Mouse (Mus musculus) limb, embryonic 11.5 days (tissue): ENCODE measurements around the gene Ywhab. TPM values are rescaled to one million over a fixed set of nuclear protein-coding genes. Genes with fewer than 3 reads are reported as not detected.

Experiments used
- ATAC-seq: fragments of 200-750 bp; cut with Nextera tagmentation; 2 replicates; pipeline ENCODE4 v1.8.0; 2017; ENCODE audit warnings: low read depth; ENCODE audit not compliant: insufficient number of reproducible peaks, low FRiP score, low TSS enrichment
- DNase-seq: peaks from one replicate; pipeline ENCODE4 v3.0.0-alpha.2; 2015; ENCODE audit warnings: low spot score
- H3K27ac ChIP-seq: fragments of 300-500 bp; sonication (generic); replicated peaks from 2 replicates; pipeline ENCODE4 v1.5.1; 2014; ENCODE audit warnings: low read depth, mild to moderate bottlenecking, low read length
- H3K27me3 ChIP-seq: fragments of 300-500 bp; sonication (generic); 2 replicates; pipeline ENCODE4 v1.6.1; 2014; ENCODE audit warnings: mild to moderate bottlenecking, low read length, mixed read lengths; ENCODE audit not compliant: control insufficient read depth, insufficient read depth
- H3K36me3 ChIP-seq: fragments of 300-500 bp; sonication (generic); 2 replicates; pipeline ENCODE4 v1.6.1; 2014; ENCODE audit warnings: mild to moderate bottlenecking, low read length, moderate library complexity, mixed read lengths; ENCODE audit not compliant: control insufficient read depth, insufficient read depth
- H3K4me1 ChIP-seq: fragments of 300-500 bp; sonication (generic); 2 replicates; pipeline ENCODE4 v1.6.1; 2014; ENCODE audit warnings: low read length, mixed read lengths; ENCODE audit not compliant: control insufficient read depth, insufficient read depth
- H3K4me2 ChIP-seq: fragments of 300-500 bp; sonication (generic); 2 replicates; pipeline ENCODE4 v1.6.1; 2014; ENCODE audit warnings: low read depth, mild to moderate bottlenecking, moderate library complexity; ENCODE audit not compliant: severe bottlenecking
- H3K4me3 ChIP-seq: fragments of 300-500 bp; sonication (generic); 2 replicates; pipeline ENCODE4 v1.5.1; 2014; ENCODE audit warnings: low read depth, low read length
- H3K9ac ChIP-seq: fragments of 300-500 bp; sonication (generic); 2 replicates; pipeline ENCODE4 v1.6.1; 2014; ENCODE audit warnings: mild to moderate bottlenecking, low read length
- H3K9me3 ChIP-seq: fragments of 300-500 bp; sonication (generic); 2 replicates; pipeline ENCODE4 v1.6.1; 2016; ENCODE audit warnings: low read length; ENCODE audit not compliant: control insufficient read depth
- WGBS: fragments of 180-500 bp; shearing (Covaris S2); extraction: QIAGEN DNeasy Blood & Tissue Kit; methylation state at CpG from one replicate; pipeline ENCODE4 v1.1.7; 2014; 5-methylcytosine and 5-hydroxymethylcytosine counted together
- polyA plus RNA-seq: library from polyadenylated mRNA; unstranded; fragments of >200 nt; fragmentation: Nextera tagmentation; extraction: Ambion mirVana; gene quantifications from 2 replicates; pipeline ENCODE4 v1.2.1, GENCODE M21; 2014

Gene Ywhab
- polyA plus RNA-seq, 1 experiment from 2014 or later: 323 TPM

DNA sequence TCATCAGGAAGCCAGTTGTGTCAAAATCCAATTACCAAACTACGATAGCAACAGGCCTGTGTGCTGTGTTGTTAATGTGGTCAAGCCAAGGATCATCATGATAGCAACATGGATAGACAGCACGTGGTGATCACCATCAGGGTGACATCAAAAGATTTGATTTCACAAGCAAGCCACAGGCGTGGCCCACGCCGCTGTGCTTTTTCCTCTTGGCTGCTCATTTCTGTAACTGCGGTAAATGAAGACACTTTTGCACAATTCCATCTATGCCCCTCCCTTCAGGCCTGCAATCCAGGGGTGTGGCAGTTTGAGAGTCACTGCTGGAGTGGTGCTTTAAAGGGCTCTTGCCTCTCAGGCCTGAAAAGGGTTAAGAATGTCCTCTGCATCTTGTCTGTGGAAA, 46.2 kb downstream of the Ywhab start:
- Histone ChIP-seq H3K27me3 (no peaks in the 10 kb centered on the region), H3K4me1 (no peaks in the 10 kb centered on the region), H3K9me3 (no peaks in the 10 kb centered on the region), H3K4me2 (no peak overlapping the region), H3K27ac (no peak overlapping the region), H3K4me3 (no peak overlapping the region), H3K36me3 (no peaks in the 10 kb centered on the region), H3K9ac (no peak overlapping the region)
- DNase-seq: no peak
- no peak for ATAC-seq
- WGBS: 89% methylated on average over 6 of the region's 6 CpGs

DNA sequence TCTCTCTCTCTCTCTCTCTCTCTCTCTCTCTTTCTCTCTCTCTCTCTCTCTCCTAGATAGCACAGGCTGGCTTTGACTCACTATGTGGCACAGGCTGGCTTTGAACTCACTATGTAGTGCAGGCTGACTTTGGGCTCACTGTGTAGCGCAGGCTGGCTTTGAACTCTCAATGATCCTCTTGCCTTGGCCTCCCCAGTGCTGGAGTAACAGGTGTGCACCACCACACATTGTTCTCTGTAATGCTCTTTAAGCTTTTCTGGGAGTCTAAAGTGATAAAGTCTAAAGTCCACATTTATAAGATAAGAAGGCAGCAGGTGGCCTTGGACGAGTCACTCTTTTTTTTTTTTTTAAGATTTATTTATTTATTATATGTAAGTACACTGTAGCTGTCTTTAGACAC, 46.8 kb downstream of the Ywhab start:
- Histone ChIP-seq H3K36me3 (no peaks in the 10 kb centered on the region), H3K4me1 (no peaks in the 10 kb centered on the region), H3K9ac (no peak overlapping the region), H3K9me3 (no peaks in the 10 kb centered on the region), H3K27ac (no peak overlapping the region), H3K4me3 (no peak overlapping the region), H3K27me3 (no peaks in the 10 kb centered on the region), H3K4me2 (no peak overlapping the region)
- no peak for ATAC-seq
- no peak for DNase-seq
- WGBS: 83% methylated on average over 2 of the region's 2 CpGs

DNA sequence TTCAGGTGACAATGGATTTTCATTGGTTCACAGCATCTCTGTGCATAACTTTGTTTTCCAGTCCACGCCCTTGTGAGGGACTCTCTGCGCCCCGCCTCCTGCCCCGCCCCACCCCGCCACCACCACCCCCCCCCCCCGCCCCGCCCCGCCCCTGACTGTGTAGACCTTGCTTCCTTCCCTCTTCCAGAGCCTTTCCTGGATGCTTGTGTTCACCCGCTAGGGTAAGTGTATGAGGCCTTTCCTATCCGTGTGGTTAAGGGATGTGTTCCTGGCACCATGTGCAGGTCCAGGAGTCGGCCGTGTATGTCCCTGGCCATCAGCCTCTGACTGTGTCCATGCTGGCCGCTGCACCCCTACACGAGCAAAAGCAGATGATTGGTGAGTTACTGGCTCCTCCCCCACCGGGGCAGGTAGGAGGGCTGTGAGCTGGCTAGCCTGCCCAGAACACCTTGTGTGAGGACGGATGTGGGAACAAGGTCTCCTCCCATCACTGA, 52.5 kb downstream of the Ywhab start:
- Histone ChIP-seq H3K4me3 (peak overlapping the region; percentile 15; the same call in 1 of the 2 replicates), H3K4me2 (peak overlapping the region; percentile 47), H3K9ac (no peak overlapping the region; the same call in 1 of the 2 replicates), H3K9me3 (no peaks in the 10 kb centered on the region), H3K27ac (no peak overlapping the region), H3K36me3 (no peaks in the 10 kb centered on the region; the same call in 1 of the 2 replicates), H3K4me1 (no peaks in the 10 kb centered on the region), H3K27me3 (no peaks in the 10 kb centered on the region)
- ATAC-seq (peak; percentile 44; the same call in 1 of the 2 replicates), DNase-seq (peak; percentile 57)
- 4% methylated on average over 11 of the region's 16 CpGs for WGBS

DNA sequence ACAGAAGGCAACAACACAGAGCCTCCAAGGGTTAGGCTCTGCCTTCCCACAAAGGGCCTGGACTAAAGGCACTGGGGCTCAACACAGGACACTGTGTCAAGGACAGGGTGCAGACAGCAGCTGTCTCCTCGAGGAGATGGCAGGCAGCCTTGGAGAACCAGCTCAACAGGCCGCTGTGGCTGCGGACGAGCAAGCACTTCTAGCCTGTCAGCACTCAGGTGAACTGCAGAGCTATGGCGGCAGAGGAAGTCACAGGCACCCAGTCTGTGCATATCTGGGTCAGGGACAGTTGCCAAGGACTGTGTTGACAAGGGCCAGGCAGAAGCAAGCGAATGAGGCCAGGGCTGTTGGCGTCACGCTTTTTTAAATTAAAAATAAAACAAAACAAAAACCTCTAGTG, 59.0 kb downstream of the Ywhab start:
- H3K27ac ChIP-seq: no peak overlapping the region
- H3K36me3 ChIP-seq: peaks cover 11% of the 10 kb centered on the region; the same call in 1 of the 2 replicates
- no peak overlapping the region for H3K4me3 ChIP-seq
- H3K27me3 ChIP-seq: no peaks in the 10 kb centered on the region
- no peak overlapping the region for H3K9ac ChIP-seq
- no peak overlapping the region for H3K4me2 ChIP-seq
- WGBS: 98% methylated on average over 8 of the region's 8 CpGs
- ATAC-seq (no peak), DNase-seq (no peak)
- no peaks in the 10 kb centered on the region for H3K4me1 ChIP-seq
- H3K9me3 ChIP-seq: no peaks in the 10 kb centered on the region

DNA sequence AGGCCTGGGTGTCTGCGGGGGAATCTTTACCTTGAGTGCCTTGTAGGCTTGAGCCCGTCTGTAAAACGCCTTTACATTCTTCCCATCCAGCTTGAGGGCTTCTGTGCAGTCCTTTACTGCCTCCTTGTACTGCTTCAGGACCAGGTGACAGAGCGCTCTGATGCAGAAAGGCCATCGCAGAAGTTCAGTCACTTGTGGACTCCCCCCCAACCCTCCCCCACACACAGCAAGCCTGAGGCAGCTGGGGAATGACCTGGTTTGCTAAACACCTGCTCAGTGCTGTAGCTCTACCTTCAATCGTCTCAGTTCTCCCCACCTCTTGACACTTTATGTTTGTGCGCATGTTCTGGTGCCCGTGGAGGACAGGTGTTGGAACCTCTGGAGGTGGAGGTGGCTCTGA, 59.9 kb downstream of the Ywhab start:
- Histone ChIP-seq H3K4me2 (no peak overlapping the region; the same call in 1 of the 2 replicates), H3K9me3 (no peaks in the 10 kb centered on the region), H3K4me1 (no peaks in the 10 kb centered on the region), H3K9ac (no peak overlapping the region), H3K4me3 (no peak overlapping the region), H3K27me3 (no peaks in the 10 kb centered on the region), H3K27ac (no peak overlapping the region), H3K36me3 (peaks cover 12% of the 10 kb centered on the region; the same call in 1 of the 2 replicates)
- ATAC-seq (no peak), DNase-seq (no peak)
- 93% methylated on average over 8 of the region's 8 CpGs for WGBS

DNA sequence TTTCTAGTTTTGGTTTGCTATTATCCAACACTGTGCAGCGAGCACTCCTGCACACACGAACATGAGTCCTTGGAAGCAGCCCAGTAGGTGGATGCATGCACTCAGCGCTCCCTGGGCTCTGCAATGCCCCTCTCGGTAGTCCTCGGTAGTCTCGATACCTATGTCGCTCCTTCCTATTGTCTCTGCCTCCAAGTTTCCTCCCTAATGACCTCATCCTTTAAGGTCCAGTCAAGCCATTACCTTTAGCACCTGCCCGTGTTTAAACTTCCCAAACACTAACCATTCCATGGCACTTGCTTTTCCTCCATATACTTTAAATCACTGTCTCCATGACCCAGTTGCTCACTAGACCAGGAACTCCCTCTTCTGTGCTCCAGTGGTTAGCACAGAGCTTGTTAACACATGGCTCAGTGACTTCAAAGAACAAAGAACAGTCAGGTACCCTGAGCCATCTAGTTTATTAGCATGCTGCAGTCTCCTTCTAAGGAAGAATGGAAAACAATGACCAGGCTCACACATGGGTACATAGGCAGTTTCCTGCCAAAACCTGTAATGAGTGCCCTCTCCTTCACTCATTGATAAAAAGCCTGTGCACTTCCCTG, 65.0 kb downstream of the Ywhab start:
- no peak overlapping the region for H3K4me2 ChIP-seq
- no peaks in the 10 kb centered on the region for H3K27me3 ChIP-seq
- no peak overlapping the region for H3K4me3 ChIP-seq
- WGBS: 88% methylated on average over 8 of the region's 8 CpGs
- no peak for DNase-seq
- ATAC-seq: no peak
- H3K27ac ChIP-seq: no peak overlapping the region
- no peaks in the 10 kb centered on the region for H3K9me3 ChIP-seq
- H3K4me1 ChIP-seq: no peaks in the 10 kb centered on the region
- H3K36me3 ChIP-seq: peaks cover 21% of the 10 kb centered on the region; the same call in 1 of the 2 replicates
- no peak overlapping the region for H3K9ac ChIP-seq

Other genes with a start within 250 kb of the Ywhab start
- 9.7 and 10.9 TPM in 2 replicates for gene Ada, start 244.7 kb upstream of the Ywhab start, polyA plus RNA-seq
- 0.11 and 0.36 TPM in 2 replicates for gene Ccn5, start 174.1 kb upstream of the Ywhab start, polyA plus RNA-seq
- not detected in 2 replicates for gene Kcnk15, start 141.3 kb upstream of the Ywhab start, polyA plus RNA-seq
- gene Rims4, start 76.3 kb upstream of the Ywhab start, polyA plus RNA-seq: 0.06 and 0.16 TPM in 2 replicates
- gene Pabpc1l, start 30.5 kb downstream of the Ywhab start, polyA plus RNA-seq: 2.2 and 2.8 TPM in 2 replicates
- gene Stk4, start 75.4 kb downstream of the Ywhab start, polyA plus RNA-seq: 27.2 and 30.9 TPM in 2 replicates
- gene Tomm34, start 76.2 kb downstream of the Ywhab start, polyA plus RNA-seq: 63.5 and 66.9 TPM in 2 replicates
- 0.40 and 0.43 TPM in 2 replicates for gene Kcns1, start 176.2 kb downstream of the Ywhab start, polyA plus RNA-seq
- not detected in 2 replicates for gene Wfdc5, start 187.8 kb downstream of the Ywhab start, polyA plus RNA-seq
- not detected in 2 replicates for gene Wfdc12, start 195.6 kb downstream of the Ywhab start, polyA plus RNA-seq
- gene Wfdc15a, start 205.2 kb downstream of the Ywhab start, polyA plus RNA-seq: not detected in 2 replicates
- not detected in 2 replicates for gene Wfdc15b, start 226.7 kb downstream of the Ywhab start, polyA plus RNA-seq
- gene Svs2, start 243.5 kb downstream of the Ywhab start, polyA plus RNA-seq: not detected in 2 replicates